Mouse (Mus musculus) embryonic facial prominence, embryonic 14.5 days (tissue): ENCODE data around the gene Rnd3. TPM values are rescaled to one million over a fixed set of nuclear protein-coding genes. Genes with fewer than 3 reads are reported as not detected.
A peak's percentile ranks its signal among the peaks of the same experiment; 100 is the strongest.

Experiments
- ATAC-seq: fragments of 200-750 bp; cut with Nextera tagmentation; 2 replicates; pipeline ENCODE4 v1.8.0; 2017; ENCODE audit warnings: low read depth, moderate number of reproducible peaks, moderate TSS enrichment
- DNase-seq: peaks from one replicate; pipeline ENCODE4 v3.0.0-alpha.2; 2015; ENCODE audit warnings: low spot score
- H3K27ac ChIP-seq: fragments of 300-500 bp; sonication (generic); replicated peaks from 2 replicates; pipeline ENCODE4 v1.5.1; 2014; ENCODE audit warnings: low read depth, mild to moderate bottlenecking, low read length, moderate library complexity
- H3K27me3 ChIP-seq: fragments of 300-500 bp; sonication (generic); replicated peaks from 2 replicates; pipeline ENCODE4 v1.6.1; 2014; ENCODE audit warnings: low read length; ENCODE audit not compliant: control insufficient read depth, insufficient read depth
- H3K36me3 ChIP-seq: fragments of 300-500 bp; sonication (generic); 2 replicates; pipeline ENCODE4 v1.6.1; 2014; ENCODE audit warnings: low read length, mixed read lengths; ENCODE audit not compliant: control insufficient read depth, insufficient read depth
- H3K4me1 ChIP-seq: fragments of 300-500 bp; sonication (generic); 2 replicates; pipeline ENCODE4 v1.6.1; 2014; ENCODE audit warnings: antibody characterized with exemption, low read length; ENCODE audit not compliant: control insufficient read depth, insufficient read depth
- H3K4me2 ChIP-seq: fragments of 300-500 bp; sonication (generic); 2 replicates; pipeline ENCODE4 v1.6.1; 2014; ENCODE audit warnings: low read depth, mild to moderate bottlenecking, low read length, moderate library complexity, mixed read lengths
- H3K4me3 ChIP-seq: fragments of 300-500 bp; sonication (generic); 2 replicates; pipeline ENCODE4 v1.5.1; 2014; ENCODE audit warnings: low read depth, mild to moderate bottlenecking, low read length
- H3K9ac ChIP-seq: fragments of 300-500 bp; sonication (generic); 2 replicates; pipeline ENCODE4 v1.6.1; 2014; ENCODE audit warnings: low read depth, mild to moderate bottlenecking, low read length, moderate library complexity, mixed read lengths
- H3K9me3 ChIP-seq: fragments of 300-500 bp; sonication (generic); 2 replicates; pipeline ENCODE4 v1.6.1; 2016; ENCODE audit warnings: low read length; ENCODE audit not compliant: control insufficient read depth
- WGBS: fragments of 180-500 bp; shearing (Covaris S2); extraction: QIAGEN DNeasy Blood & Tissue Kit; methylation state at CpG from one replicate; pipeline ENCODE4 v1.1.7; 2014; 5-methylcytosine and 5-hydroxymethylcytosine counted together
- polyA plus RNA-seq: library from polyadenylated mRNA; unstranded; fragments of >200 nt; fragmentation: Nextera tagmentation; extraction: Ambion mirVana; gene quantifications from 2 replicates; pipeline ENCODE4 v1.2.1, GENCODE M21; 2014

Gene Rnd3
- polyA plus RNA-seq, 1 experiment from 2014 or later = 99.7 TPM

GRCm38 (mm10) chr2:51099987-51100386 is 48.9 kb downstream of the Rnd3 start:
- no peak overlapping the region for H3K4me3 ChIP-seq

GRCm38 (mm10) chr2:51099240-51099639 is 49.7 kb downstream of the Rnd3 start:
- WGBS = 71% methylated on average over 1 of the region's 1 CpGs
- H3K9ac ChIP-seq = no peak overlapping the region
- H3K36me3 ChIP-seq = no peaks in the 10 kb centered on the region
- DNase-seq (no peak), ATAC-seq (no peak)
- H3K27me3 ChIP-seq = no peaks in the 10 kb centered on the region
- H3K27ac ChIP-seq = no peak overlapping the region
- H3K9me3 ChIP-seq = no peaks in the 10 kb centered on the region
- no peaks in the 10 kb centered on the region for H3K4me1 ChIP-seq
- no peak overlapping the region for H3K4me3 ChIP-seq
- H3K4me2 ChIP-seq = no peak overlapping the region

More at GRCm38 (mm10) chr2:51099987-51100386, 48.9 kb downstream of the Rnd3 start:
- DNase-seq = no peak
- no peaks in the 10 kb centered on the region for H3K36me3 ChIP-seq
- no peak overlapping the region for H3K4me2 ChIP-seq
- no peaks in the 10 kb centered on the region for H3K9me3 ChIP-seq
- H3K4me1 ChIP-seq = no peaks in the 10 kb centered on the region
- no peaks in the 10 kb centered on the region for H3K27me3 ChIP-seq
- WGBS = 51% methylated on average over 9 of the region's 9 CpGs
- no peak for ATAC-seq
- H3K27ac ChIP-seq = no peak overlapping the region
- no peak overlapping the region for H3K9ac ChIP-seq

- DNase-seq (no peak), ATAC-seq (no peak)
- Histone ChIP-seq H3K36me3 (no peaks in the 10 kb centered on the region), H3K4me3 (no peak overlapping the region), H3K4me1 (0 out of 2 replicates have a peak, but pooled peaks cover 6% of the 10 kb centered on the region), H3K9me3 (no peaks in the 10 kb centered on the region), H3K27me3 (no peaks in the 10 kb centered on the region), H3K27ac (no peak overlapping the region), H3K9ac (no peak overlapping the region), H3K4me2 (no peak overlapping the region)
- WGBS = 75% methylated on average over 7 of the region's 7 CpGs
These were observed 58.2 kb downstream of the Rnd3 start for GRCm38 (mm10) chr2:51090688-51091087.

- Histone ChIP-seq H3K4me2 (no peak overlapping the region), H3K9ac (no peak overlapping the region), H3K27me3 (no peaks in the 10 kb centered on the region), H3K27ac (no peak overlapping the region), H3K4me3 (no peak overlapping the region), H3K9me3 (no peaks in the 10 kb centered on the region), H3K36me3 (no peaks in the 10 kb centered on the region), H3K4me1 (0 out of 2 replicates have a peak, but pooled peaks cover 6% of the 10 kb centered on the region)
- WGBS = 31% methylated on average over 8 of the region's 8 CpGs
- DNase-seq (peak; percentile 69), ATAC-seq (no peak)
These were observed 58.9 kb downstream of the Rnd3 start for GRCm38 (mm10) chr2:51090049-51090448.

- Histone ChIP-seq H3K4me3 (no peak overlapping the region), H3K4me1 (0 out of 2 replicates have a peak, but pooled peaks cover 6% of the 10 kb centered on the region), H3K36me3 (no peaks in the 10 kb centered on the region), H3K9me3 (no peaks in the 10 kb centered on the region), H3K4me2 (no peak overlapping the region), H3K27ac (no peak overlapping the region), H3K9ac (no peak overlapping the region), H3K27me3 (no peaks in the 10 kb centered on the region)
- ATAC-seq = no peak
- 84% methylated on average over 11 of the region's 11 CpGs for WGBS
- DNase-seq = no peak
These were observed 59.9 kb downstream of the Rnd3 start for GRCm38 (mm10) chr2:51088843-51089573.

- H3K27ac ChIP-seq = no peak overlapping the region
- WGBS = 59% methylated on average over 3 of the region's 3 CpGs
- no peaks in the 10 kb centered on the region for H3K9me3 ChIP-seq
- H3K4me1 ChIP-seq = 0 out of 2 replicates have a peak, but pooled peaks cover 6% of the 10 kb centered on the region
- H3K27me3 ChIP-seq = no peaks in the 10 kb centered on the region
- H3K4me3 ChIP-seq = no peak overlapping the region
- no peaks in the 10 kb centered on the region for H3K36me3 ChIP-seq
- no peak overlapping the region for H3K9ac ChIP-seq
- no peak for ATAC-seq
- no peak for DNase-seq
- no peak overlapping the region for H3K4me2 ChIP-seq
These were observed 60.8 kb downstream of the Rnd3 start for GRCm38 (mm10) chr2:51088123-51088453.

- Histone ChIP-seq H3K9ac (no peak overlapping the region), H3K4me1 (0 out of 2 replicates have a peak, but pooled peaks cover 6% of the 10 kb centered on the region), H3K27me3 (no peaks in the 10 kb centered on the region), H3K4me2 (peak overlapping the region; percentile 22), H3K36me3 (no peaks in the 10 kb centered on the region), H3K4me3 (no peak overlapping the region), H3K9me3 (no peaks in the 10 kb centered on the region), H3K27ac (no peak overlapping the region)
- WGBS = 43% methylated on average over 12 of the region's 12 CpGs
- ATAC-seq (peak; percentile 47; the same call in 1 of the 2 replicates), DNase-seq (peak; percentile 80)
These were observed 61.4 kb downstream of the Rnd3 start for GRCm38 (mm10) chr2:51087307-51088122.

GRCm38 (mm10) chr2:51085155-51085554 is 63.8 kb downstream of the Rnd3 start:
- Histone ChIP-seq H3K4me1 (0 out of 2 replicates have a peak, but pooled peaks cover 6% of the 10 kb centered on the region), H3K27me3 (no peaks in the 10 kb centered on the region), H3K36me3 (no peaks in the 10 kb centered on the region), H3K4me2 (no peak overlapping the region), H3K9me3 (no peaks in the 10 kb centered on the region), H3K9ac (no peak overlapping the region), H3K27ac (no peak overlapping the region), H3K4me3 (no peak overlapping the region)
- 92% methylated on average over 11 of the region's 11 CpGs for WGBS
- DNase-seq (no peak), ATAC-seq (no peak)
